Mouse (Mus musculus): ENCODE data around the gene Bpifa2.
"Not testable (repeated sequence)": the region's sequence is repeated elsewhere in the genome, so short reads cannot be mapped to it uniquely, and the experiment has no call there.

Gene Bpifa2

DNA sequence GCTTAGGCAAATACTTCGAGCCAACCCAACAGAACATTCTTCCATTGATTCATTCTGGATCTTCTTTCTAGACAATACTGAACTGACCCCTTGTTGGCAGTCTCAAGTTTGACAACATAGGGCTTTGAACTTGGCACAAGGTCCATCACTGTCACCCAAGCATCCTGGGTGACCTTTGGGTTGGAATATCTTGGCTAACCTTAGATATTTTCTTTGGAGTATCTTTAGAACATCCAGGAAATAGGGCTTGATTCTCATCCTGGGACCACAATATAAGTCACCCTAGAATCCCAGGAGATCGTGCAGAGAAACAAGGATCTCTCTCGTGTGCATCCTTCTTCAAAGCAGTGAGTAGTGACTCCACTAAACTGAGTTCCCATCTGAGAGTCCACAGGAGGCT is at the start of gene Bpifa2:
Gene Bpifa2, plus strand, starts transcription at position 301 of the 400 bp plus-strand sequence.
- no peak for DNase-seq

DNA sequence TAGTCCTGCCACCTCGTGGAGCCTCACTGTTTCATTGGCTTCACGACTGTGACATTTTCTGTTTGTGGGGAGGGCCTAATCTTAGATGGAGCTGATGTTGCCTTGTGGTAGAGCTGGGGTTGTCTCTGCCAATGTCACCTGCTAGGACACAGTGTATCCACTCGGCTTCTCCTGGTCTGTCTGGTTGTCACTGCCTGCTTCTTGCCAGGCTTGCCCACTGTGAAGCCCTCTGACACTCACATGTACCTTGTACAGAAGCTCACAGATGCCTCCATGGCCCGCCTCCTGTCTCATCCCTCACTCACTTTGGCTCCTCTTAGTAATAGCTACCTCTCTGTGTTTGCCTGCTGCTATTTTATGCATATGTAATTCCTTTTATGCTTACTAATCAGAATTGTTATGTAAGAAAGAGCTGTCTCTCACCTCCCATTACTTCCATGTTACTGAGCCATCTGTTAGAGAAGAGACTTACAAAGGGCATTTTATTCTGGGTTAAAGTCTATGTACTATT is 45.2 kb upstream of the Bpifa2 start:
- peak; percentile 53 to 72 for DNase-seq

DNA sequence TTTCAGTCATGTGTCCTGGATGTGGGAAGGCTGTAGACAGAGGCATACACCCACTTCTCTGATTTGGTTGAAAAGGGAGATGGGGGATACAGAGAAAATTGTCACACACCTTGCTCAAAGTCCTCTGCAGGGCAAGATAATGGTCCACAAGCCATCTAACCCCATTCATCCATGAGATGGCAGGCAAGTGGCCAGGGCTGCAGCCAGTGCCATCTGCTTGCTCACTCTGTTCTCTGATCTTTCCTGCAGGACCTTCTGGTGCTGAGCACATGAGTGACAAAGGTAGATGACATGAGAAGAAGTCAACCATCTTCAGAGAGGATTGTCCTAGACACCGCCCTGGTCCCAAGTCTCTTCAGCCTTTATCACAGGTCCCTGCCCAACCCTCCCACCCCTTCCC is 44.7 kb upstream of the Bpifa2 start:
- peak; percentile 95 to 97 for DNase-seq

DNA sequence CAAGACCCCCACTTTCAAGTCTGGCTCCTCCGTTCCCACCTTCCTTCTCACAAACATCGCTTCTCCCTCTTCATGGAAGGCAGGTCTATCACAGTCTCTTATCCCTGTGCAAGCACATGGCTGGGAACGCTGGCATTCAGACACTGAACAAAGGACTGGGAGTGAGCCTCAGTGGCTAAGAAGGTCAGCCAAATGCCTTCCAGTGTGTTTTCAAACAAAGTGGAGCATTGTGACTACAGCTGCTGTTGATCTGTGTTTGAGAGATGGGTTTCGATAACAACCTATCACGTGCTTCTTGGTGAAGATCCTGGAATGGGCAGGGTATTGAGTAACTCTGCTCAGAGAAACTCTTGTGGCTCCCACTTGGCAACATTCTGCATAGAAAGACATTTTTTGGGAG is 37.8 kb upstream of the Bpifa2 start:
- no peak for DNase-seq

DNA sequence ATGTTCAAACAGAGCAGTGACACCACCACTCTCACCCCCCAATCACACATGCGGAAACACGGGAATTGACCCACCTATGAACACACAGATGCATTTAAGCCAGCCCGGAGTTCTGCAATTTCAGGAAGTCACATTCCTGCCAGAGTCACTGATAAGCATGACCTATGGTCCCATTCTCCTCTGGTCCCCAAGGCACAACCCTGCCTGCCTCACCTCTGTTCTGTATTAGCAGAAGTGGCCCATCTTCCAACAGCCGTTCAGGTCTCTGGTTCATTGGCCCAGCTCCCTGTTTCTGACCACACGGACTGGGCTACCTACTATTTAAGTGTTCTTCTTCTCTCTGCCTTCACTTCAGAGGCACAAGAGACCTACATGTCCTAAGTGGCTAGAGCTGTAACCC is 33.5 kb upstream of the Bpifa2 start, which contains the start of gene Bpifa6:
Gene Bpifa6, plus strand, starts transcription at position 364 of the 400 bp plus-strand sequence.
- DNase-seq: no peak

DNA sequence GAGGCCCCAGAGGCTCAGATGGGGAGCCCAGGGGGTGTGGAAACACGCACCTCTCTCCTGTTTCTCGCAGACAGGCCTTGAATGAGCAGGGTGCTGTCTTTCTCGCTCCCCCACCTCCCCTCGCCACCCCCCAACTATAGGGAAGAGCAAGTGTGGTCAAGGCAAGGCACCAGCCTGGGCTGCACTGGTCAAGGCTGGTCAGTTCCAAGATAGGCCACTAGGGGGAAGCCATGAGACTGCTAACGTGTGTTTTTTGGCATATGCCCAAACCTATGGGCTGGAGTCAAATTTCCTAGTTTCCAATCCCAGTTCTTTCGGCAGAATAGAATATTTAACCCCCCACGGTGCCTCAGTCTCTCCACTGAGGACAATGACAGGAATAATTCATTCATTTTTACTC is 12.3 kb upstream of the Bpifa2 start:
- DNase-seq: peak; percentile 80 to 85

DNA sequence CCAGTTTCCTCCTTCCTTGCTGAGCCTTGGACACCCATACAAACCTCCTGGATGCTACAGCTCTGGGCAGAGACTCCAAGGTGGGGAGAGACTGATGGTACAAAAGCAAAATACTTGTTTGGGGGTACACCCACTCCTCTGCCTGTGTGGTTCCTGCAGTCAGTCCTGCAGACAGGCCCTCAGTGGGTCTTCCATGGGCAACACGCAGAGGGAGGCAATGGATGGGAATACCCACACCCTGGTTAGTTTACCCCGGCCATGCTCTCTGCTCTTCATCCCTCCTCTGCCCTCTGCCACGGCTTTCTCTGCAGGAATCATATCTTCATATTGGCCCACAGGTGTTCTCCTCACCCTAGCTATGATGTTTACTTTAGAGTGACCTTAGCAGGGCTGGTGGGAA is 7.6 kb upstream of the Bpifa2 start:
- DNase-seq: no peak

DNA sequence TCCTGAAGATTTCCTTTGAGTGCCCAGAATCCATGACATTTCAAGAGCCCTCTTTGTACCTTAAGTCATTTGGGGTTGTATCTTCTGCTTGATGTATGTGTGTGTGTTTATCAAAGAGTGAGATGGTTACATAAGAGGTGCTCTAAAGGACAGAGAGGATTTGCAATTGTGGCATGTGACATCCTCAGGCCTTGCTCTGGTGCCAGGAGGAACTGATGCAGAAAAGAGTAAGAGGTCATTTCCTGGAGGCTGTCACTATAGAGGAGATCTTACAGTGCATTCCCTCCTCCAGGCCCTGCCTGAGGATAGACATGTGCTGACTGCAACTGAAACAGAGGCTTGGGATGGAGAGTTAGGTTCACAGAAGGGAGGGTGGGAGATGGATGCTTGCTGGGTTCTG is 7.0 kb upstream of the Bpifa2 start:
- DNase-seq: no peak

DNA sequence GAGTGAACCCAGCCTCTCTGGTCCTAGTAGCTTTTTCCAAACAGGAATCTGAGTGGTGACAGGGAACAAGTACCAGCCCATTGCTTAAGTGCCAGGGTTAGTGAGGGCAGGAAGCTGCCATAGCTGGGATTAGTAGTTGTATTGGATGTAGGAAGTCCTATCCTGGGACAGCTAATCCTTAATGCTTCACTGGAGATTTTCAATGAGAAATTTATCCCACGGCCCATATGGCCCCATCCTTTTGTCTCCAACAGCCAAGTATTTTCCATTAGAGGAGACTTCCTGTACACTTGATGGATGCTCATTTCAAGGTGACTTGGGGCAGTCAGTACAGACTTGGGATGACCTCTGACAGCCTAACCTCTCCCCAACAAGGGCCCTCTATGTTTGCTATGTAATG is 3.6 kb upstream of the Bpifa2 start:
- no peak for DNase-seq

DNA sequence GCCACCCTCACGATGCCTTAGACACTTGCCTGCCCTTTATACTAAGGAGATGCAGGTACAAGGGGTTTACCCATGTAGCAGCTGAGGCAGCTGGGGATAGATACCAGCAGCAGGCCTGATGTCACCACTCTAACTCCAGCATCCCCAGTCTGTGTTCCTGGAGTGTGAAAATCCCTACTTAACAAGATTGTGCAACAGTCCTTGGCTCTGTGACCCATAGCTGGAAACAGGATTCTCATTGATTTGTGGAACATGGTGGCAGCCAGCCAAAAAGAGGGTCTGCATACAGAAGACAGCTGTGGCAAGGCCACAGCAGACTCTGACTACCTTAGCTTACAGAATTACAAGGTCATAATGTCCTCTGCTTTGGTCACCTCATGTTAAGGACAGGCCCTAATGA is 3.0 kb upstream of the Bpifa2 start:
- no peak for DNase-seq

DNA sequence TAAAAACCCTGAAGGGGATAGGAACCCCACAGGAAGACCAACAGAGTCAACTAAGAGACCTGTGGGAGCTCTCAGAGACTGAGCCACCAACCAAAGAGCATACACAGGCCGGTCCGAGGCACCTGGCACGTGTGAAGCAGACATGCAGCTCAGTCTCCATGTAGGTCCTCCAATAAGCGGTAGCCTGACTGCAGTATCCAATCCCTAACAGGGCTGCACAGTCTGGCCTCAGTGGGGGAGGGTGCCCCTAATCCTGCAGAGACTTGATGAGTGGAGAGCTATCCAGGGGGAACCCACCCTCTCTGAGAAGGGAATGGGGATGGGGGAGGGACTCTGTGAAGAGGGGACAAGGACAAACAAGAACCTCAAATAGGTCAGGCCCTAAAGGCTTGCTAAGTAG is 2.3 kb upstream of the Bpifa2 start:
- no peak for DNase-seq

DNA sequence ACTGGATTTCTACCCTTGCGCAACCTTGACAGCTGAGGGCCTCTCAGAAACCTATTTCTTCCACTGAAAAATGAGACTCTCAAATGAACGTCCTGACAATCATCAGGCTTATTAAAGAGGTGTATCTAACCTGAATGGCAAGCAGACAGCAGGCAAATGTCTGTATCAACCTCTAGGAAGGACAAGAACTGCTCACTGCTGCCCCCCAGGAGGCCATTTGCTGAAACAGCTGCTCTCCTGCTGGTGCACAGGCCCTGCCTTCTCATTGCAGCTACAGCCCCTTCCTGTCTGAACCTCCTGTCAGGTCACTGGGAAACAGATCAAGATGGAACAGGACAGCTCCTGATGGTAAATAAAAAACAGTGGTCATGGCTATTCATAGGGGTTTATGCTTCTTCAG is 1.7 kb upstream of the Bpifa2 start:
- DNase-seq: peak in 1 of 2 experiments; percentile 4

DNA sequence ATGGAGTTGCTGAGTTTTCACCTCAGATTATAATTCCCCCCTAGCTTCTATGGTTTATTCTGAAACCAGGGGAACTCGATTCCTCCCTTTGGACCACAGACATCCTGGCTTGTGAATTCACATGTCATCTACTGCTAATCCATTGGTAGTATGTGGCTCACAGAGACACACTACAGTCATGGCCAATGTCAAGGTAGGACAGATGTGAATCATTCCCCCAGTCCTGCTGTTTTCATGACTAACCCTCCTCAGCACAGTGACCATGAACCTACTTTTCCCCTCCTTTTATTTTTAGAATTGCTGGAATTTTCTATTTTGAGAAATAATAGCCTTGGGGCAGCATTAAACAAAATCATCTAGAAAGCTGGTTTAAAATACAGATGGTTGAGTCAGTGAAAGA is 684 bp upstream of the Bpifa2 start:
- DNase-seq: no peak

DNA sequence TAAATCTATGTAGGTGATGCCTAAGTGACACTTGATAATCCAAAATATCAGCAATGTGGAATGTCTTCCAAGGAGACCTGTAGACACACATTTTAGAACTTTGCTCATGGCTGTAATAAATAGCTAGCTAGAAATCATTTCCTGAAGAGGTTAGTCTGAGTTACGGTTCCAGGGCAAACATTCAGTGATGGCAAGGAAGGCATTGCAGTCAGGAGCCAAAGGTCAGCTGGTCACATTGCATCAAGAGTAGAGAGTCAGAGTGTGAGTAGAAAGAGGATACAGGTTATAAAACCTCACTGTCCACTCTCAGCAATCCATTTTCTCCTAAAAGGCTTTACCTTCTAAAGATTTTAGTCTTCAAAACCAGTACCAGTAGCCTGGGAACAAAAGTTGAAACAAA is 9.9 kb downstream of the Bpifa2 start:
- DNase-seq: no peak

DNA sequence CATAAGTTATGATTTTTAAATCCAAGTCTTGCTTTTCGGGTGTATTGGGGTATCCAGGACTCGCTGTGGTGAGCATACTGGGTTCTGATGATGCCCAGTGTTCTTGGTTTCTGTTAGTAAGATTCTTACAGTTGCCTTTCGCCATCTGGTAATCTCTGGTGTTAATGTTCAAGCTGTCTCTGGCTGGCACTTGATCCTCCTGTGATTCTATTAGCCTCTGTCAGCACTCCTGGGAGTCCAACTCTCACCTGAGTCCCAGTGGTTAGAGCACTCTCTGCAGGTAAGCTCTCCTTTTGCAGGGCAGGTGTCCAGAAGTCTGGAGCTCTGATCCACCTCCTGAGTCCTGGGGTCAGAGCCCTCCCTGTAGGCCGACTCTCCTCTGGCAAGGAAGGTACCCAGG is 16.6 kb downstream of the Bpifa2 start:
- DNase-seq: not testable (repeated sequence)

DNA sequence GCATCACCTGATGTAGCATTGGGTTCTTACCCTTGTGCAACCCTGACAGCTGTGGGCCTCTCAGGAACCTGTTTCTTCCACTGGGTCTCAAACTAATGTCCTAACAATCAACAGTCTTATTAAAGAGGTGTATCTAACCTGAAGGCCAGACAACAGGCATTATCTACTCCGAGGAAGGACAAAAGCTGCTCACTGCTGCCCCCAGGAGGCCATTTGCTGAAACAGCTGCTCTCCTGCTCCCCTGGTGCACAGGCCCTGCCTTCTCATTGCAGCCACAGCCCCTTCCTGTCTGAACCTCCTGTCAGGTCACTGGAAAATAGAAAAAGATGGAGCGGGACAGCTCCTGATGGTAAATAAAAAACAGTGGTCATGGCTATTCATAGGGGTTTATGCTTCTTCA is 30.9 kb downstream of the Bpifa2 start:
- peak; percentile 61 to 67 for DNase-seq

DNA sequence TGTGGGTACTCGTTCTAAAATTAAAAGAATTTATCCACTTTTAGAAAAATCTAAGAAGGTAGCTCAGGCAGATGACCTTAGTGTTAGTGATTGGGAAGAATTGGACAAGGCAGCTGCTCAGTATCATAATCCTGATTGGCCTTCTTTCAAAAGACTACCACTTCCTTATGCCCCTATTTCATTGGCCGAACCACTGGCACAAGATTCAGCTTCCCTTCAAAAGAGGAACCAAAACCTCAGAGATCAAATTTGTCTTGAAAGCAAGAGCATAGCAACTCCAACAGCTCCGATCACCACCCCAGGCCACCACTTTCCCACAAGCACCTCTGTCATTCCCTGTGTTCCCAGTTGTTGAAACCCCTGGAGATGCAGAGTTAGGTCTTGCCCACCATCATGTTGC is 36.7 kb downstream of the Bpifa2 start:
- no peak for DNase-seq

DNA sequence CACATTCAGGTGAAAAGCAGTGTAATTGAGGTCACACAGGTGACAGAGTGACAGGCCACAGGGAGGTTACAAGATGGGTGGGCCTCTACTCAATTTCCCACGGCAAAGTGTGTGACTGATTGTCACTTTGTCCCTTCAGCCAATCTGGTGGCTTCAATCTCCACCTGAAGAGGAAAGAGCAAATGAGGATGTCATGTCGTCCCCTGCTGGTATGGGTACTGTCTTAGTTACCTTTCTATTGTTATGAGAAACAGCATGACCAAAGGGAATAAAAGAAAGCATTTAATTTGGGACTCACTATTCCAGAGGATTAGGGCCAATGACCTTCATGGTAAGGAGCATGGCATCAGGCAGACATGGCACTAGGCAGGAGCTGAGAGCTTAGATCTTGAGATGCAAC is 50.6 kb downstream of the Bpifa2 start:
- DNase-seq: peak; percentile 6 to 7

Measured in cerebellum, postnatal 36 days (tissue).